Mouse (Mus musculus): ENCODE measurements around the gene Gm3269. TPM values are rescaled to one million over a fixed set of nuclear protein-coding genes. Genes with fewer than 3 reads are reported as not detected.

Gene Gm3269
- not detected for total RNA-seq (2023)

GRCm38 (mm10) chr14:4837806-4838205 is at the start of gene Gm3269:
Gene Gm3269 (plus strand): TSS chr14:4838106.

GRCm38 (mm10) chr14:4855299-4855980 is 17.5 kb downstream of the Gm3269 start, which contains the start of gene Gm3264:
Gene Gm3264 (plus strand): TSS chr14:4855576.

GRCm38 (mm10) chr14:4892116-4892515 is 54.2 kb downstream of the Gm3269 start, which contains the start of gene Gm3278:
Gene Gm3278 (plus strand): TSS chr14:4892416.

Other genes starting within 250 kb of the Gm3269 start
- not detected for gene Gm8159, start 205.8 kb upstream of the Gm3269 start, total RNA-seq (2023)
- 0.34 TPM for gene Gm3239, start 173.9 kb upstream of the Gm3269 start, total RNA-seq (2023)
- not detected for gene Gm7876, start 128.9 kb upstream of the Gm3269 start, total RNA-seq (2023)
- not detected for gene Gm3252, start 111.3 kb upstream of the Gm3269 start, total RNA-seq (2023)
- not detected for gene Gm9602, start 61.8 kb upstream of the Gm3269 start, total RNA-seq (2023)
- gene Gm3264, start 17.5 kb downstream of the Gm3269 start, total RNA-seq (2023), result not detected
- not detected for gene Gm3278, start 54.3 kb downstream of the Gm3269 start, total RNA-seq (2023)
- not detected for gene Gm8297, start 145.8 kb downstream of the Gm3269 start, total RNA-seq (2023)
- not detected for gene Gm3298, start 177.8 kb downstream of the Gm3269 start, total RNA-seq (2023)
- gene 4930555G01Rik, start 212.5 kb downstream of the Gm3269 start, total RNA-seq (2023), result not detected
- gene Gm8281, start 232.9 kb downstream of the Gm3269 start, total RNA-seq (2023), result not detected